Mouse (Mus musculus): Measurements from ENCODE around the gene Otud4.

DNA sequence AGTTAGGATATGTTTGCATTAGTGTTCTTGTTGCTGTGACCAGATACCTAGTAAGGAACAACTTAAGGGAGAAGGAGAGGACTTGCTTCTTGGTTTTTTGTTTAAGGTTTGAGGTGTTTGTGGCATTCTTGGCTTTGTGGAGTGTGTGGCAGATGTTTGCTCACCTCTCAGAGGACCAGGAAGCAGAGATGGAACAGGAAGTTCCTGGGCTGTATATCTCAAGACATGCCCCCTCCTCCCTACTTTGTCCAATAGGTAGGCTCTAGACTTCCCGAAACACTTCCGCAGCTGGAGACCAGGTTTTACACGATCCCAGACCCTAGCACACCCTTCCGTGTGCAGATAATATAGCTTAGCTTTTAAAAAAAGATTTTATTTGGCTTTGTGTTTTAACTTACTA, 10.2 kb downstream of the Otud4 start:
- TF ChIP-seq CTCF (IDR thresholded peaks at IDR 0.05; ENCODE audit: control insufficient read depth, insufficient read depth, low read length) (no peak), POLR2A (IDR thresholded peaks at IDR 0.05; ENCODE audit: borderline replicate concordance, control insufficient read depth, low read depth, low read length) (no peak)

Data from bone marrow, adult 2 months (tissue).